Mouse (Mus musculus): Measurements from ENCODE around the gene Cyp39a1. TPM values are rescaled to one million over a fixed set of nuclear protein-coding genes. Genes with fewer than 3 reads are reported as not detected.

Cyp39a1 gene
- total and polyA plus RNA-seq, 2 experiments: 9.6 to 51.4 TPM

GRCm38 (mm10) chr17:43629496-43630426 lies 37.5 kb upstream of the Cyp39a1 start, which contains the start of gene Tdrd6:
TSS of gene Tdrd6 (minus strand) at chr17:43630299.
- no peak within 1 kb of the TSS for H3K4me3 ChIP-seq (ENCODE audit: insufficient read depth, low read depth, low read length)
- H3K27me3 ChIP-seq (ENCODE audit: control insufficient read depth, insufficient read depth, low read length): peaks cover 20% of the 10 kb centered on the region
- H3K27ac ChIP-seq (replicated peaks; ENCODE audit: insufficient read depth, low read depth, low read length): no peak within 1 kb of the TSS
- H3K4me1 ChIP-seq (ENCODE audit: control insufficient read depth, insufficient read depth, low read length): no peaks in the 10 kb centered on the region
- WGBS: 7% methylated on average over 83 of the region's 83 CpGs
- H3K9ac ChIP-seq (ENCODE audit: low read depth, low read length): no peak within 1 kb of the TSS
- DNase-seq (ENCODE audit: extremely low read depth, low read depth, low spot score): no peak
- H3K79me2 ChIP-seq (ENCODE audit: control insufficient read depth, insufficient read depth, low read length): no peaks in the 10 kb centered on the region
- no peaks in the 10 kb centered on the region for H3K36me3 ChIP-seq (ENCODE audit: control insufficient read depth, insufficient read depth, low read length)
- TF ChIP-seq POLR2A (IDR thresholded peaks at IDR 0.05; ENCODE audit: extremely low read depth, insufficient read depth, low read length) (no peak), CTCF (IDR thresholded peaks at IDR 0.05; ENCODE audit: low read depth, low read length) (no peak)

DNA sequence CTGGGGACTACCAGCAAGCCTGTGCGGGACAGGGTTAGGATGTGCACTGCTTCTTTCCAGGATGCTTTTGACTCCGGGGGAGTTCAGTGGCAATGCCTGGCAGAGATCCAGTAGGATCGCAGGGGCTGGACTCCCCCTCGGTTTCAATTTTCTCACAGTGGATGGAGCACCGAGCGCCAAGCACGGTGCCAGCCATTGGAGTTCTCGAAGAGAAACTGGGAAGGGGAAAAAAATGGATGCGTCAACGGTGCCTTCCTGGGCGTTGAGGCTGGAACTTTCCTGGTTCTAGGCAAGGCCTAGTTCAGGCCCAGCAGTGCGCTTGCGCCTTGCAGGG lies 36.8 kb upstream of the Cyp39a1 start:
- Histone ChIP-seq H3K36me3 (ENCODE audit: control insufficient read depth, insufficient read depth, low read length) (no peaks in the 10 kb centered on the region), H3K4me1 (ENCODE audit: control insufficient read depth, insufficient read depth, low read length) (no peaks in the 10 kb centered on the region), H3K27ac (replicated peaks; ENCODE audit: insufficient read depth, low read depth, low read length) (no peak overlapping the region), H3K79me2 (ENCODE audit: control insufficient read depth, insufficient read depth, low read length) (no peaks in the 10 kb centered on the region), H3K27me3 (ENCODE audit: control insufficient read depth, insufficient read depth, low read length) (peaks cover 20% of the 10 kb centered on the region), H3K9ac (ENCODE audit: low read depth, low read length) (no peak overlapping the region), H3K4me3 (ENCODE audit: insufficient read depth, low read depth, low read length) (no peak overlapping the region)
- TF ChIP-seq CTCF (IDR thresholded peaks at IDR 0.05; ENCODE audit: low read depth, low read length) (no peak), POLR2A (IDR thresholded peaks at IDR 0.05; ENCODE audit: extremely low read depth, insufficient read depth, low read length) (no peak)
- no peak for DNase-seq (ENCODE audit: extremely low read depth, low read depth, low spot score)
- WGBS: 64% methylated on average over 13 of the region's 13 CpGs

- no peaks in the 10 kb centered on the region for H3K27me3 ChIP-seq (ENCODE audit: control insufficient read depth, insufficient read depth, low read length)
- WGBS: 94% methylated on average over 4 of the region's 4 CpGs
- no peaks in the 10 kb centered on the region for H3K4me1 ChIP-seq (ENCODE audit: control insufficient read depth, insufficient read depth, low read length)
- no peak overlapping the region for H3K27ac ChIP-seq (replicated peaks; ENCODE audit: insufficient read depth, low read depth, low read length)
- no peak overlapping the region for H3K9ac ChIP-seq (ENCODE audit: low read depth, low read length)
- DNase-seq (ENCODE audit: extremely low read depth, low read depth, low spot score): no peak
- no peaks in the 10 kb centered on the region for H3K36me3 ChIP-seq (ENCODE audit: control insufficient read depth, insufficient read depth, low read length)
- no peak overlapping the region for H3K4me3 ChIP-seq (ENCODE audit: insufficient read depth, low read depth, low read length)
- H3K79me2 ChIP-seq (ENCODE audit: control insufficient read depth, insufficient read depth, low read length): no peaks in the 10 kb centered on the region
- TF ChIP-seq CTCF (IDR thresholded peaks at IDR 0.05; ENCODE audit: low read depth, low read length) (no peak), POLR2A (IDR thresholded peaks at IDR 0.05; ENCODE audit: extremely low read depth, insufficient read depth, low read length) (no peak)
Observed at GRCm38 (mm10) chr17:43637146-43637545, 30.1 kb upstream of the Cyp39a1 start.

DNA sequence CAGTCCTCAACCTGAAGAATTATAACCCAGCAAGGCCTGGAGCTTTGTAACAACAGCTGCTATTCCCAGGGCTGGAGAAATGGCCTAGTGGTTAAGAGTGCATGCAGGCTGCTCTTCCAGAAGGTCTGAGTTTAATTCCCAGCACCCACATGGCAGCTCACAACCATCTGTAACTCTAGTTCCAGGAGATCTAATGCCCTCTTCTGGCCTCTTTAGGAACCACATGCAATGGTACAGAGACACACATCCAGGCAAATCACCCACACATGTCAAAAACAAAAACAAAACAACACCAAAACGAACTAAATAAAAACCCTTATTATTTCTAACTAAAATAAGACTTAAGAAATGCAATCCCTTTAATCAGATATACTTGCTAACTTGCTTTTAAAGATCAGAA lies 26.4 kb upstream of the Cyp39a1 start:
- 79% methylated on average over 1 of the region's 1 CpGs for WGBS
- Histone ChIP-seq H3K79me2 (ENCODE audit: control insufficient read depth, insufficient read depth, low read length) (no peaks in the 10 kb centered on the region), H3K4me3 (ENCODE audit: insufficient read depth, low read depth, low read length) (no peak overlapping the region), H3K27me3 (ENCODE audit: control insufficient read depth, insufficient read depth, low read length) (no peaks in the 10 kb centered on the region), H3K36me3 (ENCODE audit: control insufficient read depth, insufficient read depth, low read length) (no peaks in the 10 kb centered on the region), H3K4me1 (ENCODE audit: control insufficient read depth, insufficient read depth, low read length) (peaks cover 5% of the 10 kb centered on the region), H3K9ac (ENCODE audit: low read depth, low read length) (no peak overlapping the region), H3K27ac (replicated peaks; ENCODE audit: insufficient read depth, low read depth, low read length) (no peak overlapping the region)
- DNase-seq (ENCODE audit: extremely low read depth, low read depth, low spot score): no peak
- TF ChIP-seq POLR2A (IDR thresholded peaks at IDR 0.05; ENCODE audit: extremely low read depth, insufficient read depth, low read length) (no peak), CTCF (IDR thresholded peaks at IDR 0.05; ENCODE audit: low read depth, low read length) (no peak)

DNA sequence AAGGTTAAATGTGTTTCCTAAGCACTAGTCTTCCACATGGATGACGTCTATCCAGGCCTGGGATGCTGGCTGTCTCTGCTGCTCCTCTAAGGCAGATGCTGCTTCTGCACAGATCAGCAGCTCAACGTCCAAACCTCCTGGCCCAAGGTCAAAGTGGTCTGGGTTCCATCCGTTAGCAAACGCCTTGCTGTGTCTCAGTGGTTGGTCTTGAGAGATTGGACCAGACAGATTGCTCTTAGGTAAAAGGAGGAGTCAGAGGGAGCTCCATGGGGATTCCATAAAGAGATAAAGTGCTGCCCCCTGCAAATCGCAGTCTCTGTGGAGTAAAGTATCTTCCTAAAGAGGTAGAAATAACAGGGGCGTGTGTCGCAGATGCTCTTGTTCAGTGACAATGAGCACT lies 24.0 kb upstream of the Cyp39a1 start:
- no peak for DNase-seq (ENCODE audit: extremely low read depth, low read depth, low spot score)
- 90% methylated on average over 7 of the region's 7 CpGs for WGBS

DNA sequence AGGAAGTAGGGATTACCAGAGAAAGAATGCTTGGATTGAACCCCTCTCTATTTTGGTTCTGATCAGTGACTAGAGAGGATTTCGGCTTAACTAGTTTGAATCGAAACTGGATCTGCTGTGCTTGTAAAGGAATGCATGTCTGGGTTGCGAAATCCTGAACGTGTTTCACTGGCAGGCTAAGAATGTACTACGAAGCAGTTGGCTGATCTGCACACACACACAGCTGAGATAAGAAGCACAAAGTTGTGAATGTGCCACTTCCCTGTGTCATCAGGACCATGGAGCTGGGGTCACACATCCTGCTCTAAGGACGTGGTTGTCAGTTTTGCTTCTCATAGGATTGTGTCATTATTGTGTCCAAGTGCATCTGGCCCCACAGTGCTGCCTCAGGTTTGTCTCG lies 22.9 kb upstream of the Cyp39a1 start:
- Histone ChIP-seq H3K9ac (ENCODE audit: low read depth, low read length) (no peak overlapping the region), H3K27me3 (ENCODE audit: control insufficient read depth, insufficient read depth, low read length) (no peaks in the 10 kb centered on the region), H3K4me3 (ENCODE audit: insufficient read depth, low read depth, low read length) (no peak overlapping the region), H3K27ac (replicated peaks; ENCODE audit: insufficient read depth, low read depth, low read length) (no peak overlapping the region), H3K79me2 (ENCODE audit: control insufficient read depth, insufficient read depth, low read length) (no peaks in the 10 kb centered on the region), H3K4me1 (ENCODE audit: control insufficient read depth, insufficient read depth, low read length) (peaks cover 5% of the 10 kb centered on the region), H3K36me3 (ENCODE audit: control insufficient read depth, insufficient read depth, low read length) (no peaks in the 10 kb centered on the region)
- TF ChIP-seq CTCF (IDR thresholded peaks at IDR 0.05; ENCODE audit: low read depth, low read length) (no peak), POLR2A (IDR thresholded peaks at IDR 0.05; ENCODE audit: extremely low read depth, insufficient read depth, low read length) (no peak)
- WGBS: 9% methylated on average over 7 of the region's 7 CpGs
- peak; percentile 87 for DNase-seq (ENCODE audit: extremely low read depth, low read depth, low spot score)

More for the DNA sequence above, 24.0 kb upstream of the Cyp39a1 start:
- TF ChIP-seq CTCF (IDR thresholded peaks at IDR 0.05; ENCODE audit: low read depth, low read length) (no peak), POLR2A (IDR thresholded peaks at IDR 0.05; ENCODE audit: extremely low read depth, insufficient read depth, low read length) (no peak)
- H3K27ac ChIP-seq (replicated peaks; ENCODE audit: insufficient read depth, low read depth, low read length): no peak overlapping the region
- no peaks in the 10 kb centered on the region for H3K79me2 ChIP-seq (ENCODE audit: control insufficient read depth, insufficient read depth, low read length)
- no peaks in the 10 kb centered on the region for H3K36me3 ChIP-seq (ENCODE audit: control insufficient read depth, insufficient read depth, low read length)
- peaks cover 5% of the 10 kb centered on the region for H3K4me1 ChIP-seq (ENCODE audit: control insufficient read depth, insufficient read depth, low read length)
- H3K9ac ChIP-seq (ENCODE audit: low read depth, low read length): no peak overlapping the region
- H3K27me3 ChIP-seq (ENCODE audit: control insufficient read depth, insufficient read depth, low read length): no peaks in the 10 kb centered on the region
- H3K4me3 ChIP-seq (ENCODE audit: insufficient read depth, low read depth, low read length): no peak overlapping the region

Data from liver, adult 2 months (tissue).